Mouse (Mus musculus) frontal cortex, postnatal 14 days (tissue): ENCODE data around the gene Xrcc1.
"Not testable (repeated sequence)": the region's sequence is repeated elsewhere in the genome, so short reads cannot be mapped to it uniquely, and the experiment has no call there.

Experiments
- DNase-seq, 2 experiments: peaks; one replicate each; pipeline ENCODE4 v3.0.0; 2022; ENCODE audit warnings: low spot score in 2 of 2

Xrcc1 gene

GRCm38 (mm10) chr7:24605561-24605960, 59.5 kb downstream of the Xrcc1 start:
- no peak for DNase-seq

GRCm38 (mm10) chr7:24606046-24606445, 60.0 kb downstream of the Xrcc1 start:
- DNase-seq: no peak

GRCm38 (mm10) chr7:24608017-24608416, 61.9 kb downstream of the Xrcc1 start:
- DNase-seq: no peak

GRCm38 (mm10) chr7:24608561-24608960, 62.5 kb downstream of the Xrcc1 start:
- DNase-seq: no peak

- DNase-seq: no peak
These were observed 64.2 kb downstream of the Xrcc1 start, which contains the start of gene Phldb3 for GRCm38 (mm10) chr7:24610144-24610878. Gene Phldb3, plus strand, starts transcription at chr7:24610763.

- DNase-seq: peak; percentile 41 to 63
These were observed 64.9 kb downstream of the Xrcc1 start for GRCm38 (mm10) chr7:24610879-24611494.

GRCm38 (mm10) chr7:24611709-24612108, 65.6 kb downstream of the Xrcc1 start:
- no peak for DNase-seq

- DNase-seq: no peak
These were observed 66.3 kb downstream of the Xrcc1 start for GRCm38 (mm10) chr7:24612308-24612910.

GRCm38 (mm10) chr7:24614816-24615215, 68.7 kb downstream of the Xrcc1 start:
- DNase-seq: no peak

GRCm38 (mm10) chr7:24617763-24618162, 71.7 kb downstream of the Xrcc1 start:
- DNase-seq: no peak

- DNase-seq: not testable (repeated sequence)
These were observed 72.3 kb downstream of the Xrcc1 start for GRCm38 (mm10) chr7:24618374-24618773.

GRCm38 (mm10) chr7:24619671-24620397, 73.7 kb downstream of the Xrcc1 start:
- no peak for DNase-seq

- no peak for DNase-seq
These were observed 75.1 kb downstream of the Xrcc1 start for GRCm38 (mm10) chr7:24621193-24621592.

- no peak for DNase-seq
These were observed 76.9 kb downstream of the Xrcc1 start for GRCm38 (mm10) chr7:24622967-24623366.
